Mouse (Mus musculus) embryonic facial prominence, embryonic 15.5 days (tissue): ENCODE measurements at regions not wholly inside any gene's neighbourhood (a gene's known extent, or its start where the extent isn't known, plus 50 kb on each side); places are given as distances from the start of the nearest gene placed in this dataset.
A peak's percentile ranks its signal among the peaks of the same experiment; 100 is the strongest.

Experiments
- ATAC-seq: fragments of 200-750 bp; cut with Nextera tagmentation; 2 replicates; pipeline ENCODE4 v1.8.0; 2017; ENCODE audit warnings: low read depth, moderate TSS enrichment; ENCODE audit not compliant: insufficient number of reproducible peaks, low FRiP score, low TSS enrichment
- H3K27ac ChIP-seq: fragments of 300-500 bp; sonication (generic); replicated peaks from 2 replicates; pipeline ENCODE4 v1.5.1; 2015; ENCODE audit warnings: mild to moderate bottlenecking, inconsistent platforms
- H3K27me3 ChIP-seq: fragments of 300-500 bp; sonication (generic); 2 replicates; pipeline ENCODE4 v1.6.1; 2015; ENCODE audit warnings: inconsistent platforms
- H3K36me3 ChIP-seq: fragments of 300-500 bp; sonication (generic); 2 replicates; pipeline ENCODE4 v1.6.1; 2015; ENCODE audit warnings: mild to moderate bottlenecking, inconsistent platforms
- H3K4me1 ChIP-seq: fragments of 300-500 bp; sonication (generic); 2 replicates; pipeline ENCODE4 v1.6.1; 2015; ENCODE audit warnings: inconsistent platforms
- H3K4me2 ChIP-seq: fragments of 300-500 bp; sonication (generic); replicated peaks from 2 replicates; pipeline ENCODE4 v1.6.1; 2015; ENCODE audit warnings: mild to moderate bottlenecking, inconsistent platforms
- H3K4me3 ChIP-seq: fragments of 300-500 bp; sonication (generic); replicated peaks from 2 replicates; pipeline ENCODE4 v1.5.1; 2015; ENCODE audit warnings: mild to moderate bottlenecking, inconsistent platforms
- H3K9ac ChIP-seq: fragments of 300-500 bp; sonication (generic); 2 replicates; pipeline ENCODE4 v1.6.1; 2015; ENCODE audit warnings: inconsistent platforms
- H3K9me3 ChIP-seq: fragments of 300-500 bp; sonication (generic); replicated peaks from 2 replicates; pipeline ENCODE4 v1.6.1; 2016; ENCODE audit warnings: inconsistent platforms
- WGBS: fragments of 180-500 bp; shearing (Covaris S2); methylation state at CpG from one replicate; pipeline ENCODE4 v1.1.7; 2015; 5-methylcytosine and 5-hydroxymethylcytosine counted together

DNA sequence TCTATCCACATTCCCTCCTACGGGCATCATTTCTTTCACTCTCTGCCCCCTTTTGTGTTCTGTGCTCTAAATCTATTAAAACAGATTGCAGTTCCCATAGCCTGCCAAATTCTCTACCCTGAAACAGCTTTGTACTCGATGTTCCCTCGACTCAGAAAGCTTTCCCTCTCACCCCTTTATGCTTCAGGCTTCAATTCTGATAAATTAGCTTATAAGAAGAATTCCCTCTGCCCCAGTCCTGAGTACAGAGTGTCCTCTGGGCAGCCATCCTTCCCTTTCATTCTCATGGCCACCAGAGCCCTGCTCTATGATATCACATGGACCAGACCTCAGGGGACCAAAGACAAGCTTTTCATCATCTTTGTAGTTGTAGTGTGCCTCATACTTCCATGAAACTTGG lies 163.6 kb downstream of the Cartpt start:
- H3K27ac ChIP-seq, result no peak overlapping the region
- no peak for ATAC-seq
- 72% methylated on average over 3 of the region's 3 CpGs for WGBS
- H3K9me3 ChIP-seq, result no peaks in the 10 kb centered on the region
- H3K9ac ChIP-seq, result no peak overlapping the region
- no peaks in the 10 kb centered on the region for H3K27me3 ChIP-seq
- H3K36me3 ChIP-seq, result no peaks in the 10 kb centered on the region
- no peaks in the 10 kb centered on the region; the same call in 1 of the 2 replicates for H3K4me1 ChIP-seq
- no peak overlapping the region for H3K4me2 ChIP-seq
- no peak overlapping the region for H3K4me3 ChIP-seq

GRCm38 (mm10) chr13:99729145-99729544 lies 171.7 kb downstream of the Cartpt start:
- 0 out of 2 replicates have a peak, but pooled peaks have one; percentile 72 for ATAC-seq
- no peak overlapping the region for H3K4me3 ChIP-seq

DNA sequence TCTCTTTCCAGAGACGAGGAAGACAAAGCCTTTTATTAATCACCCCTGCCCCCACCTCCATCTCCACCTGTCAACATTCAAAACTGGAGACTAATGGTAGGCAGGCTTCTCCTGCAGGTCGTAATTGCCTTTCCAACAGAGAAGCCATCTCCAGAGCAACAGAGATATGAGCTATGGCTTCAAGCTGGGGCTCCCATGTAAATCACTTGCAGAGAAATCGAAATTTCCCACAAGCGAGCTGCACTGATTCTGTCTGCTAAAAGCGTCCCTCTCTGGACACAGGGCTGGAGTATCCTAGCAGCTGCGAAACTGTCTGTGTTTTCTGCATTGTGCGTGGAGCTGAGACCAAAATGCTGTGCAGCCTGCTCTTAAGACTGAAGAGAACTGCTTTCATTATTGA lies 176.6 kb downstream of the Cartpt start:
- H3K27ac ChIP-seq, result no peak overlapping the region
- H3K4me3 ChIP-seq, result no peak overlapping the region
- 62% methylated on average over 7 of the region's 7 CpGs for WGBS
- H3K4me2 ChIP-seq, result no peak overlapping the region
- no peaks in the 10 kb centered on the region for H3K36me3 ChIP-seq
- H3K4me1 ChIP-seq, result no peaks in the 10 kb centered on the region
- H3K9me3 ChIP-seq, result no peaks in the 10 kb centered on the region
- no peaks in the 10 kb centered on the region for H3K27me3 ChIP-seq
- no peak for ATAC-seq
- no peak overlapping the region for H3K9ac ChIP-seq

More at GRCm38 (mm10) chr13:99729145-99729544, 171.7 kb downstream of the Cartpt start:
- Histone ChIP-seq H3K4me1 (no peaks in the 10 kb centered on the region), H3K4me2 (no peak overlapping the region), H3K27ac (no peak overlapping the region), H3K36me3 (no peaks in the 10 kb centered on the region), H3K27me3 (no peaks in the 10 kb centered on the region), H3K9ac (no peak overlapping the region), H3K9me3 (no peaks in the 10 kb centered on the region)
- WGBS, result 62% methylated on average over 5 of the region's 5 CpGs

DNA sequence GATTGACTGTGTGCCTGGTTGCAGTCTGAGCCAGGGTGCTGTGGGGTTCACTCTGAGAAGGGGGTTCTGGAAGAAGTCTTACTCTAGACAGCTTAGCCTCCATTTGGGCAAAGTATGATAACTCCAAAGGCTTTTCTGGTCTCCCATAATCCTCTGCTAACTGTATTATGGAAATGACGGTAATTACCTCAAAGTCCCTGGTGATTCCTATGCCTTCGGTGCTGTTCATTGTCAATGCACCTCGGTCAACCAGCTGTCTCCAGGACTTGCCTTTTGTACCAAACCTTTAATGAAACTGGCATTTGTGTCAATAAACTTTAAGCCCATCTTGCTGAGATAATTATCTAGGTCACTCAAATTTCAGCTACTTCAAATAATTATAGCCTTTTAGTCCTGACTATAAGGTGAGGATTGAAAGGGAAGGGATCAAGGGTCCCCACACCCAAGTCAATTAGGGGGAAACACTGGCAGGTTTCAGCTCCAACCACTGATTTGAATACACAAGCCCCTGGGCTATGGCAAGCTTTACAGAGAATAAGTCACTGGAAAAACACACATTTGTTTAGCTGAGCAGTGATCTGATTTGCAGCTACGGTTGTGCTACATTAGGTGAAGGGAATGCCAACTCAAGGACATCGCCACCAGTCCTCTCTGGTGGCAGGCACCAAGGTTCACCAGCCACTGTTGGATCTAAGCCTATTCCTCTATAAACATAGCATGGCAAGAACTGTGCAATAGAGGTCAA lies 177.5 kb downstream of the Cartpt start:
- no peaks in the 10 kb centered on the region for H3K4me1 ChIP-seq
- H3K9me3 ChIP-seq, result no peaks in the 10 kb centered on the region
- no peak overlapping the region for H3K4me2 ChIP-seq
- H3K27me3 ChIP-seq, result no peaks in the 10 kb centered on the region
- ATAC-seq, result no peak
- no peak overlapping the region for H3K4me3 ChIP-seq
- WGBS, result 47% methylated on average over 5 of the region's 5 CpGs
- no peak overlapping the region for H3K27ac ChIP-seq
- no peak overlapping the region for H3K9ac ChIP-seq
- no peaks in the 10 kb centered on the region for H3K36me3 ChIP-seq

DNA sequence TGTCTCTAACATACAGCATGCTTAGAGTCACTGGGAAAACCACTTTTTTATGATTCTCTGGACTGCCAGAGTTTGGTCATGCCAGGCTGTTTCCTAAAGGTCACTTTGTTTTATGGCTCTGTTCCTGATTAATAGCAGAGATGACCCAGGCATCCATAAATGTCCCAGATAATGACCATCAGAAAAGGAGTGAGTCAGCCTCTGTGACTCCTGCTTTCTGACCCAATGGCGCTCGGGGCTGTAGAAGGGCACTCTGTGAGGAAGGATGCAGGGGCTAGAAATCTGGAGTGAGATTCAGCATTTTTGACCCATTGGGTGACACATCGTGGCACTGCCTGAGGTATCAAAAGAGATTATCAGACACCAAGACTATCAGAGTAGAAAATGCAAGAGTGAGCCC lies 180.3 kb downstream of the Cartpt start:
- H3K36me3 ChIP-seq, result no peaks in the 10 kb centered on the region
- H3K4me3 ChIP-seq, result no peak overlapping the region
- no peak for ATAC-seq
- no peak overlapping the region for H3K27ac ChIP-seq
- H3K4me1 ChIP-seq, result no peaks in the 10 kb centered on the region
- no peaks in the 10 kb centered on the region for H3K9me3 ChIP-seq
- H3K9ac ChIP-seq, result no peak overlapping the region
- no peak overlapping the region for H3K4me2 ChIP-seq
- no peaks in the 10 kb centered on the region for H3K27me3 ChIP-seq
- 92% methylated on average over 3 of the region's 3 CpGs for WGBS

DNA sequence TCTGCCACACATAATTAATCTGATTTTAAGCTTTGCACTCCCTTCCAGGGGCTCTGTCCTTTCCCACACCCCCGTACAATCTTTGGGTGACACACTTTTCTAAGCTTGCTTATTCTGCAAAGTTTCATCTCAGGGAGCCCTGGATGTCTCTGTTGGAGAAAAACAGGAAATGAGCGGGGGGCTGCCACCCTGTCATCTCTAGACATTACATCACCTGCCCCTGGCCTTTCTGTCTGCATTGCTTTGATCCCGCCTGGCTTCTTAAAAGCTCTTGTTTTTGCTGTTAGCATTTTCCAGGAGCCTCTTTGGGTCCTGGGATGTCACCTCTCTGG lies 180.2 kb upstream of the Map1b start:
- H3K4me1 ChIP-seq, result no peaks in the 10 kb centered on the region
- H3K9ac ChIP-seq, result no peak overlapping the region
- WGBS, result 34% methylated on average over 3 of the region's 3 CpGs
- ATAC-seq, result no peak
- H3K9me3 ChIP-seq, result no peaks in the 10 kb centered on the region
- H3K27me3 ChIP-seq, result no peaks in the 10 kb centered on the region
- H3K36me3 ChIP-seq, result no peaks in the 10 kb centered on the region
- H3K4me2 ChIP-seq, result no peak overlapping the region
- H3K27ac ChIP-seq, result no peak overlapping the region
- no peak overlapping the region for H3K4me3 ChIP-seq

GRCm38 (mm10) chr13:99695874-99696558 lies 179.7 kb upstream of the Map1b start:
- no peaks in the 10 kb centered on the region for H3K4me1 ChIP-seq
- no peaks in the 10 kb centered on the region for H3K9me3 ChIP-seq
- H3K27me3 ChIP-seq, result no peaks in the 10 kb centered on the region
- H3K36me3 ChIP-seq, result no peaks in the 10 kb centered on the region
- H3K27ac ChIP-seq, result no peak overlapping the region
- H3K9ac ChIP-seq, result no peak overlapping the region
- 47% methylated on average over 7 of the region's 7 CpGs for WGBS
- H3K4me3 ChIP-seq, result no peak overlapping the region
- no peak overlapping the region for H3K4me2 ChIP-seq
- no peak for ATAC-seq

- H3K4me1 ChIP-seq, result no peaks in the 10 kb centered on the region
- no peak overlapping the region for H3K9ac ChIP-seq
- no peak overlapping the region for H3K27ac ChIP-seq
- no peaks in the 10 kb centered on the region for H3K27me3 ChIP-seq
- 0 out of 2 replicates have a peak, but pooled peaks cover 3% of the 10 kb centered on the region for H3K9me3 ChIP-seq
- H3K4me3 ChIP-seq, result no peak overlapping the region
- 77% methylated on average over 3 of the region's 3 CpGs for WGBS
- H3K4me2 ChIP-seq, result no peak overlapping the region
- H3K36me3 ChIP-seq, result no peaks in the 10 kb centered on the region
- no peak for ATAC-seq
Observed at GRCm38 (mm10) chr13:99679934-99680333, 163.6 kb upstream of the Map1b start.

DNA sequence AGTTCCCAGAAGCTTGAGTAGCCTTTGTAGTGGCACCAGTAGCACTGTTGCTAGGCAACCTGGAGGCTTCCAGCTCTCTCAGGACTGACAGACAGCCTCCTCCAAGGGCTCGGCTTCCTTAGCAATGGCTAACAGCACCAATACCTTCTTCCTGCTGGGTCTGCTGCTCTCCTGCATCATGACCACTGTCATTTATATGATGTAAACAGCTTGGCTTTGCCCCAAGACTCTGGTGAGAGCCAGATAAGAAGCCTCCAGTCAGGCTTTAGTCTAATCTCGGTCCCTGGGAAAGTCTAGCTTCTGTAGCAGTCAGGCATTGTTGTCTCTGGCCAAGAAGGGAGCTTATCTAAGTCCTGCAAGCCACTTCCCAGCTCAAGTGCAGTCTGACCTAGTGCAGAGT lies 163.1 kb upstream of the Map1b start:
- ATAC-seq, result no peak
- H3K27me3 ChIP-seq, result no peaks in the 10 kb centered on the region
- H3K27ac ChIP-seq, result no peak overlapping the region
- H3K4me1 ChIP-seq, result no peaks in the 10 kb centered on the region
- H3K4me3 ChIP-seq, result no peak overlapping the region
- no peak overlapping the region for H3K9ac ChIP-seq
- no peaks in the 10 kb centered on the region for H3K36me3 ChIP-seq
- no peak overlapping the region for H3K4me2 ChIP-seq
- 0 out of 2 replicates have a peak, but pooled peaks cover 3% of the 10 kb centered on the region for H3K9me3 ChIP-seq
- 52% methylated on average over 2 of the region's 2 CpGs for WGBS

GRCm38 (mm10) chr13:99676393-99676792 lies 160.1 kb upstream of the Map1b start:
- H3K27ac ChIP-seq, result no peak overlapping the region
- no peak overlapping the region for H3K9ac ChIP-seq
- H3K4me1 ChIP-seq, result no peaks in the 10 kb centered on the region
- H3K27me3 ChIP-seq, result no peaks in the 10 kb centered on the region
- no peak for ATAC-seq
- no peaks in the 10 kb centered on the region for H3K36me3 ChIP-seq
- 17% methylated on average over 1 of the region's 1 CpGs for WGBS
- H3K4me3 ChIP-seq, result no peak overlapping the region
- H3K4me2 ChIP-seq, result no peak overlapping the region
- 0 out of 2 replicates have a peak, but pooled peaks cover 3% of the 10 kb centered on the region for H3K9me3 ChIP-seq

DNA sequence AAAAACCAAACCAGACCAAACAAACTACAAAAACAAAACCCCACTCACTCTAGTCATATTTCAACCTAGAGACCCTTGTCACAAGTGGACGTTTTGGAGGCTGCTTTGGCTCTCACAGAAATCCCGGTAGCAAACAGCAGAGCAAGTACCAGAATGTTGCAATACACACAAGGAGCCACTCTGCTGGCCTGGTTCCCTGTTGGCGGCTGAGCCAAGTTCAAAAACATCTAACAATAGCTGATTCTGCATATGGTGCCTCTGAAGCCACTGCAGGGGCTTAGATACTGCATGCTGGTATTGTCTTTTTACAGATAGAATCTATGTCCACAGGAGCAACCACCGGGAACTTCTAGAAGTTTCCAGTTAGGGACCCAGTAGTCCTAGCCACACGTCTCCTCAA lies 159.6 kb upstream of the Map1b start:
- no peak overlapping the region for H3K9ac ChIP-seq
- ATAC-seq, result no peak
- 70% methylated on average over 5 of the region's 5 CpGs for WGBS
- 0 out of 2 replicates have a peak, but pooled peaks cover 3% of the 10 kb centered on the region for H3K9me3 ChIP-seq
- H3K27ac ChIP-seq, result no peak overlapping the region
- no peaks in the 10 kb centered on the region for H3K4me1 ChIP-seq
- H3K27me3 ChIP-seq, result no peaks in the 10 kb centered on the region
- no peak overlapping the region for H3K4me2 ChIP-seq
- no peaks in the 10 kb centered on the region for H3K36me3 ChIP-seq
- no peak overlapping the region for H3K4me3 ChIP-seq

GRCm38 (mm10) chr13:99672714-99673113 lies 156.4 kb upstream of the Map1b start:
- 64% methylated on average over 1 of the region's 1 CpGs for WGBS

More at GRCm38 (mm10) chr13:99672714-99673113, 156.4 kb upstream of the Map1b start:
- Histone ChIP-seq H3K4me1 (no peaks in the 10 kb centered on the region), H3K27me3 (no peaks in the 10 kb centered on the region), H3K4me3 (no peak overlapping the region), H3K9me3 (no peaks in the 10 kb centered on the region), H3K36me3 (no peaks in the 10 kb centered on the region), H3K27ac (no peak overlapping the region), H3K4me2 (no peak overlapping the region), H3K9ac (no peak overlapping the region)
- ATAC-seq, result no peak
